Comparison of ENCODE assay signal across 21 mouse cellular contexts in the genomic region with DNA sequence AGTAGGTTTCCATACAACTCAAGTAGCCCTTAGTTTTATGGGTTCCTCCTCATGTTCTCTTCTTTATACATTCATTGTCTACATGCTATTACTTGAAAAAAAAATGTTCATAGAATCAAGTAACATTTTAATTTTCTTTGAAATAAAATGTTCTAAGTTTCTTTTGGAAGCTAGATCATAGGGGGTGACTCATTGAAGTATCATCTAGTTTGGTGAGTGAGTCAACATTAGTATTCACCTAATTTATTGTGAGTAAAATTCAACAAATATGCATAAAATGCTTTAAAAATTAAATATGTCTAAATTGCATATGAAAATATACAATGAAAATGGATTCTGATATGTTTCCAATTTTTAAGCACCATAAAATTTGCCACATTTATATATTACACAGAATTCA. TPM values are rescaled to one million over a fixed set of nuclear protein-coding genes. Genes with fewer than 3 reads are reported as not detected.
DNase-seq lines count a peak whose midpoint lies in the region; ATAC-seq and TF ChIP-seq lines count a peak whose summit lies in the region.
"Had no signal": no experiment of that assay in that cellular context is flagged by ENCODE, and none has a peak within 500 bp of the region (broad histone marks: within the 10 kb centered on the region; RNA-seq: fewer than 3 reads in every experiment).

No protein-coding gene starts in this region.

- no peak overlapping the region for H3K4me3 ChIP-seq in C2C12 (ENCODE audit: insufficient read depth, poor library complexity, severe bottlenecking)
- H3K4me3 ChIP-seq in embryonic fibroblast, embryonic 13.5 days (ENCODE audit: insufficient read depth, low read length), result no peak overlapping the region
- H3K4me3 ChIP-seq: embryonic facial prominence, embryonic 10.5 days; embryonic facial prominence, embryonic 12.5 days; forebrain, embryonic 13.5 days; forebrain, embryonic 15.5 days had no signal

- H3K27ac ChIP-seq in embryonic fibroblast, embryonic 13.5 days (ENCODE audit: insufficient read depth, low read length), result 0 out of 2 replicates have a peak overlapping the region, but pooled peaks have one; percentile 70
- H3K27ac ChIP-seq: embryonic facial prominence, embryonic 10.5 days; embryonic facial prominence, embryonic 12.5 days; forebrain, embryonic 13.5 days; forebrain, embryonic 15.5 days had no signal

- peak; percentile 25 for DNase-seq in 3134 (ENCODE audit: extremely low read depth, insufficient read length, low spot score)
- DNase-seq in spleen, postnatal 36 days (ENCODE audit: low spot score in 2 of 2), result no peak
- DNase-seq: adrenal gland, adult 8-10 months; adrenal gland, postnatal 14 days; adrenal gland, postnatal 36 days; B cell, adult 2 months; cerebellum, adult 11-12 months; cerebellum, adult 2 months; cerebellum, adult 9-10 months; cerebellum, postnatal 10 days; cerebellum, postnatal 25 days had no signal

- no peaks in the 10 kb centered on the region for H3K79me3 ChIP-seq in C2C12 (ENCODE audit: low read depth)

- ATAC-seq in erythroblast, adult 5-6 weeks (replicated peaks; ENCODE audit: low FRiP score, poor library complexity, severe bottlenecking), result no peak
- ATAC-seq: activated CD4-positive, CD25-positive, alpha-beta regulatory T cell, adult 4 months; forebrain, embryonic 13.5 days; forebrain, embryonic 15.5 days; Patski had no signal

- H3K79me2 ChIP-seq in C2C12 (ENCODE audit: control insufficient read depth, insufficient read depth), result no peaks in the 10 kb centered on the region

- TF ChIP-seq CTCF in C2C12 (IDR thresholded peaks at IDR 0.05; ENCODE audit: control insufficient read depth, insufficient read depth, insufficient read length), result no peak
- no peak for TF ChIP-seq CTCF in embryonic fibroblast, embryonic 13.5 days (IDR thresholded peaks at IDR 0.05; ENCODE audit: borderline replicate concordance, insufficient read depth, low read length)

- H3K27me3 ChIP-seq in C2C12 (ENCODE audit: control insufficient read depth, insufficient read depth, insufficient read length), result no peaks in the 10 kb centered on the region
- H3K27me3 ChIP-seq: embryonic facial prominence, embryonic 12.5 days; forebrain, embryonic 13.5 days; forebrain, embryonic 15.5 days; Patski had no signal

- no peaks in the 10 kb centered on the region for H3K36me3 ChIP-seq in C2C12 (ENCODE audit: control insufficient read depth, insufficient read depth)
- H3K36me3 ChIP-seq: embryonic facial prominence, embryonic 12.5 days; forebrain, embryonic 15.5 days had no signal

- TF ChIP-seq POLR2A in embryonic fibroblast, embryonic 13.5 days (IDR thresholded peaks at IDR 0.05; ENCODE audit: low read depth, low read length), result no peak

- H3ac ChIP-seq in C2C12 (ENCODE audit: control insufficient read depth, insufficient read length, low read depth), result no peak overlapping the region

- peaks cover 3% of the 10 kb centered on the region; the same call in 1 of the 2 replicates for H3K4me1 ChIP-seq in embryonic fibroblast, embryonic 13.5 days (ENCODE audit: control insufficient read depth, insufficient read depth, low read length)
- H3K4me1 ChIP-seq: embryonic facial prominence, embryonic 10.5 days; embryonic facial prominence, embryonic 12.5 days; forebrain, embryonic 13.5 days; forebrain, embryonic 15.5 days had no signal

TF ChIP-seq in C2C12, 6 proteins besides CTCF, POLR2A, EP300 and RAD21:
- no peak for TF ChIP-seq MYOD1 (IDR thresholded peaks at IDR 0.05; ENCODE audit: control insufficient read depth, insufficient read length, low read depth)
- TF ChIP-seq FOSL1 (IDR thresholded peaks at IDR 0.05; ENCODE audit: insufficient read depth, low read length, poor library complexity, severe bottlenecking), result peak; percentile 81
- no peak for TF ChIP-seq USF1 (IDR thresholded peaks at IDR 0.05; ENCODE audit: low read depth)

RNA-seq across cellular contexts. Expression of a gene that starts 11.6 kb away (rescaled TPM):
- polyA plus RNA-seq in C2C12 (2012; fragmentation: generic; extraction: Trizol), result 63.8 TPM
- polyA plus RNA-seq in embryonic fibroblast, embryonic 13.5 days (2011; ENCODE audit: insufficient read length, low read depth, missing spikeins), result 109 and 114 TPM in 2 replicates
- total RNA-seq in erythroblast, adult 5-6 weeks (2015; ENCODE audit: low replicate concordance), result 9.0 and 13.1 TPM in 2 replicates
- total RNA-seq in erythroblast, adult 5-6 weeks (2017; ENCODE audit: low replicate concordance), result 10.6 and 11.6 TPM in 2 replicates

RNA-seq across cellular contexts. Expression of a gene that starts 43.2 kb away (rescaled TPM):
- 0.98 TPM for polyA plus RNA-seq in C2C12 (2012; fragmentation: generic; extraction: Trizol)
- polyA plus RNA-seq in embryonic fibroblast, embryonic 13.5 days (2011; ENCODE audit: insufficient read length, low read depth, missing spikeins), result 4.5 and 5.6 TPM in 2 replicates
- total RNA-seq in erythroblast, adult 5-6 weeks (2015; ENCODE audit: low replicate concordance), result 0.19 TPM in 1 of 2 replicates, not detected in the other
- total RNA-seq in erythroblast, adult 5-6 weeks (2017; ENCODE audit: low replicate concordance), result not detected in 2 replicates
- total RNA-seq: MEL had no signal
- polyA plus RNA-seq: activated CD4-positive, CD25-positive, alpha-beta regulatory T cell, adult 4 months had no signal
